Mouse (Mus musculus): ENCODE measurements around the gene Gnai2.
"Not testable (repeated sequence)": the region's sequence is repeated elsewhere in the genome, so short reads cannot be mapped to it uniquely, and the experiment has no call there.

The Gnai2 gene

GRCm38 (mm10) chr9:107570845-107571244 lies 64.3 kb downstream of the Gnai2 start:
- no peak for DNase-seq (ENCODE audit: low read depth in 2 of 2, low spot score in 2 of 2)

DNA sequence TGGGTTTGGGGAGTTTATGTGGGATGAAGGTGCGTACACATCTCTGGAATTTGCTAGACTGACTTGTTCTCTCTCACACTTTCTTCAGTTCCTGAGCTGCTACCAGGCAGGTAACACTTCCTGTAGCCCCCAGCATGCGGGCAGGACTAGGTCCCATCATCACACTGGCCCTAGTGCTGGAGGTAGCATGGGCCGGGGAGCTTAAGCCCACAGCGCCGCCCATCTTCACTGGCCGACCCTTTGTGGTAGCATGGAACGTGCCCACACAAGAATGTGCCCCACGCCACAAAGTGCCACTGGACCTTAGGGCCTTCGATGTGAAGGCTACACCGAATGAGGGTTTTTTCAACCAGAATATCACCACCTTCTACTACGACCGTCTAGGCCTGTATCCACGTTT lies 65.2 kb downstream of the Gnai2 start:
- DNase-seq (ENCODE audit: low read depth in 2 of 2, low spot score in 2 of 2): no peak

DNA sequence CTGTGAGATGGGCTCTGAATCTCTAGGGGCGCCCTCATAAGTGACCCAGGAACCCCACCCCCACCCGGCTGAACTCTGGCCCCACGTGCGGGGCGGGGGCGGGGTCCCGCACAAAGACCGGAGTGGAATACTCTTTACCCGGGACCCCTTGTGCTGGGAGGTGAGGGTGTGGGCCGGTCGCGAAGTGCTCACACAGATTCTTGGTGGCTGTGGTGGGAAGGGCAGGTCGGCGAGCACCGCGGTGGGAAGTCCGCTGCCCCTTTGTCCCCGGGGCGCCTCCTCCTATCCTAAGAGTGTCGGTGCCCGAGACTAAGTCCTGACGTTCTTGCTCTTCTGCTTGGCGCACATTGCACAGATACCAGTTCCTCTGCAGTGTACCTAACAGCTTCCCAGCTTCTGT lies 65.9 kb downstream of the Gnai2 start:
- DNase-seq (ENCODE audit: low read depth in 2 of 2, low spot score in 2 of 2): no peak

- peak; percentile 62 to 76 for DNase-seq (ENCODE audit: low read depth in 2 of 2, low spot score in 2 of 2)
Observed at GRCm38 (mm10) chr9:107568331-107569261, 66.6 kb downstream of the Gnai2 start.

GRCm38 (mm10) chr9:107567702-107568319 lies 67.4 kb downstream of the Gnai2 start, which contains the start of gene Hyal2:
TSS of gene Hyal2 (plus strand) at chr9:107567945.
- no peak for DNase-seq (ENCODE audit: low read depth in 2 of 2, low spot score in 2 of 2)

DNA sequence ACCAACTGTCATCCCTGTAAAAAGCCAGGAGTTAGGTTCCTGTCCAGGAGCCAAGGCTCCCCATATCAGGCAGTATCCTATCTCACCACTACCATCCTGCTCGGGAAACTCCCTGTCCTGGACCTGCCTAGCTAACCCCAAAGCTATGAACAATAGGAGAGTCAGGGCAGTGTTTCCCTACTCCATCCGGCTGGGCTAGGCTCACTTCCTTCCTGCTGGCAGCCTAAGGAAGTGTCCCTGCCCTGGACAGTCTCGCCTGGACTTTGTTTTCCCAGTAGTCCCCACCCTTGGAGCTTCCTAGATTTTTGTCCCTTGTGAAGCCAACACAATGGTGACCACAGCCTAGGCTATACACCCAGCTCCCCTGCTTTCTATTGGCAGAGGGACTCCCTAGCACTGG lies 68.3 kb downstream of the Gnai2 start:
- no peak for DNase-seq (ENCODE audit: low read depth in 2 of 2, low spot score in 2 of 2)

GRCm38 (mm10) chr9:107566041-107566709 lies 69.0 kb downstream of the Gnai2 start:
- DNase-seq (ENCODE audit: low read depth in 2 of 2, low spot score in 2 of 2): peak; percentile 67 to 68

DNA sequence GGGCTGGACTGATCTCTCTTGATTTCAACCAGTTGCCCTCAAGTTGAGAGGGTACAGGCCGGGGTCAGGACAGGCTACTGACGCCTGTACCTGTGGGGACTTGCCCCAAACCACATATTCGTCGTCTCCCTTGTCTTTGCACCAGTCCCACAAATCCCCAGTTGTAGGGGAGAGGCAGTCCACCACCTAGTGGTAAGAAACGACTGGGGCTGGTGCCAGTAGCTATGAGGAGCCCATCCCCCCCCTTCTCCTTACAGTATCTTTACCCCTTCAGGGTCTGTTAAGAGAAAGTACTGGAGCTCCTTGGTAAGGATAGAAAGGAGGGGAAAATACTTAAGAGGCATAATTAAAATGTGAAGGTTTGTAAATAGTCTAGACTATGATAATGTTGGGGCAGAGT lies 69.6 kb downstream of the Gnai2 start:
- not testable (repeated sequence) for DNase-seq (ENCODE audit: low read depth in 2 of 2, low spot score in 2 of 2)
